Mouse (Mus musculus): ENCODE data around the gene Ephb1.

- TF ChIP-seq CTCF (conservative IDR thresholded peaks at IDR 0.05; ENCODE audit: low read length) (peak; percentile 65), NANOG (IDR thresholded peaks at IDR 0.05; ENCODE audit: borderline replicate concordance, low read length) (no peak)
These were observed 48.9 kb upstream of the Ephb1 start for GRCm38 (mm10) chr9:102403086-102404021.

Data from E14TG2a.4 (cell line).